ENCODE assay signal across 8 mouse cellular contexts in the genomic region with DNA sequence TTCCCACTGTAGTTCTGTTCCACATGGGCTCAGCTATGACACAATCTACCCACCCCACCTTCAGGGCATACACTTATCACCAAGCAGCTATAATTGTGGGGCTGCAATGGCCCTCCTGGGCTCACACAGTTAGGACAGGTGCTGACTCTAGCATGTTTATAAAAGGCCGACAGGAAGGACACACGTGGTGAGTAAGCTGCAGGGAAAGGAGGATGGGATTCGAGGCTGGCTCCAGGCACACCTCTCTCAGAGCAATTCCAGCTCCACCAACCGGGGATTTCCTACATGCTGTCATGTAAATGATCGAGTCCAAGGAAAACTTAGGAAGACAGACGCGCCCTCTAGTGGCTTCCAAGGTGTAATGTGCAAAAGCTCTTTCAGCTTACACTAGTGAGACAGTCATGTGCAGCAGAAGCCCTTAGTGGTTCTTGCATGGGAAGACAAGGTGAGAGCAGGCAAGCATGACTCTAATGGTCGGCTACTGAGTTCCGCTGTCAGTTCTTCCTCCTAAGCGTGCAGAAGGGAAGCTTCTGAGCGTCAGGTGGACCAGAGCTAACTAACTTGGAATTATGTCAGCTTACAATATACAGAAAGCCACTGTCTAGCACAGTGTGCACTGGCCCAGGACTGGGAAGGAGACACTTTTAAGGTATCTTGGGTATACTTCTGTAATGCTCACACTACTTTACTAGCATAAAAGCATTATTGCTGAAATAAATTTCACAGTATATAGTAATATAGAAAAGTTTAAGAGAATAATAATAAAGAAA. TPM values are rescaled to one million over a fixed set of nuclear protein-coding genes. Genes with fewer than 3 reads are reported as not detected.
DNase-seq lines count a peak whose midpoint lies in the region; ATAC-seq and TF ChIP-seq lines count a peak whose summit lies in the region.

No protein-coding gene starts in this region.

- no peak for ATAC-seq in G1E (ENCODE audit: extremely low read depth, insufficient number of reproducible peaks, low FRiP score, poor library complexity, severe bottlenecking)
- ATAC-seq in forebrain, embryonic 13.5 days: peak; percentile 78
- peak; percentile 77 for ATAC-seq in heart, postnatal 0 days (ENCODE audit: insufficient read depth, low read depth)
- peak; percentile 57 for ATAC-seq in liver, postnatal 0 days

- H3K27ac ChIP-seq in forebrain, embryonic 13.5 days: no peak overlapping the region
- H3K27ac ChIP-seq in heart, postnatal 0 days (ENCODE audit: low read depth): no peak overlapping the region; the same call in 1 of the 2 replicates
- no peak overlapping the region for H3K27ac ChIP-seq in liver, postnatal 0 days (ENCODE audit: low read depth)

- no peak overlapping the region for H3K4me2 ChIP-seq in forebrain, embryonic 13.5 days
- H3K4me2 ChIP-seq in heart, postnatal 0 days (ENCODE audit: low read depth, low read length): no peak overlapping the region
- H3K4me2 ChIP-seq in liver, postnatal 0 days (ENCODE audit: low read depth, low read length): no peak overlapping the region

- TF ChIP-seq EP300 in heart, postnatal 0 days (IDR thresholded peaks at IDR 0.05; ENCODE audit: low read depth): no peak
- TF ChIP-seq EP300 in liver, postnatal 0 days (IDR thresholded peaks at IDR 0.05; ENCODE audit: low read depth): no peak

- H3K36me3 ChIP-seq in G1E (replicated peaks): peaks cover 71% of the 10 kb centered on the region
- H3K36me3 ChIP-seq in forebrain, embryonic 13.5 days (ENCODE audit: poor library complexity, severe bottlenecking): peaks cover 54% of the 10 kb centered on the region
- peaks cover 50% of the 10 kb centered on the region for H3K36me3 ChIP-seq in heart, postnatal 0 days (replicated peaks; ENCODE audit: control insufficient read depth, insufficient read depth, low read length)
- H3K36me3 ChIP-seq in liver, postnatal 0 days (replicated peaks; ENCODE audit: insufficient read depth, low read length): peaks cover 42% of the 10 kb centered on the region

- H3K4me1 ChIP-seq in G1E (ENCODE audit: insufficient read depth, low read depth, low read length): no peaks in the 10 kb centered on the region
- H3K4me1 ChIP-seq in forebrain, embryonic 13.5 days: no peaks in the 10 kb centered on the region
- no peaks in the 10 kb centered on the region for H3K4me1 ChIP-seq in heart, postnatal 0 days (ENCODE audit: control insufficient read depth, insufficient read depth)
- no peaks in the 10 kb centered on the region for H3K4me1 ChIP-seq in liver, postnatal 0 days (ENCODE audit: insufficient read depth)

- DNase-seq in G1E (ENCODE audit: low spot score): no peak
- DNase-seq in cerebellum, adult 11 months: peak; percentile 22
- DNase-seq in heart, postnatal 0 days (ENCODE audit: low spot score): peak; percentile 84
- DNase-seq in kidney, postnatal 36 days: peak; percentile 70 to 83
- peak; percentile 42 for DNase-seq in liver, postnatal 0 days
- DNase-seq in ovary, adult 18-20 months (ENCODE audit: low spot score): peak; percentile 17
- no peak for DNase-seq in spleen, adult 18-20 months

- no peaks in the 10 kb centered on the region for H3K9me3 ChIP-seq in G1E (replicated peaks)
- H3K9me3 ChIP-seq in forebrain, embryonic 13.5 days (replicated peaks): no peaks in the 10 kb centered on the region
- H3K9me3 ChIP-seq in heart, postnatal 0 days (replicated peaks; ENCODE audit: control insufficient read depth, low read length): no peaks in the 10 kb centered on the region
- no peaks in the 10 kb centered on the region for H3K9me3 ChIP-seq in liver, postnatal 0 days (ENCODE audit: low read length)

- no peak overlapping the region for H3K9ac ChIP-seq in forebrain, embryonic 13.5 days
- no peak overlapping the region for H3K9ac ChIP-seq in heart, postnatal 0 days (replicated peaks; ENCODE audit: low read depth, low read length)
- H3K9ac ChIP-seq in liver, postnatal 0 days (replicated peaks): no peak overlapping the region

- no peak overlapping the region for H3K4me3 ChIP-seq in G1E (ENCODE audit: low read depth, low read length)
- H3K4me3 ChIP-seq in forebrain, embryonic 13.5 days: no peak overlapping the region
- no peak overlapping the region for H3K4me3 ChIP-seq in heart, postnatal 0 days (ENCODE audit: low read depth, low read length)
- no peak overlapping the region for H3K4me3 ChIP-seq in liver, postnatal 0 days (ENCODE audit: low read depth, low read length)

- WGBS in forebrain, embryonic 13.5 days: 33% methylated on average over 11 of the region's 11 CpGs
- WGBS in heart, postnatal 0 days: 24% methylated on average over 11 of the region's 11 CpGs
- 48% methylated on average over 11 of the region's 11 CpGs for WGBS in liver, postnatal 0 days (ENCODE audit: insufficient replicate concordance)

- H3K27me3 ChIP-seq in G1E (ENCODE audit: insufficient read depth, low read length): no peaks in the 10 kb centered on the region
- no peaks in the 10 kb centered on the region for H3K27me3 ChIP-seq in forebrain, embryonic 13.5 days
- no peaks in the 10 kb centered on the region for H3K27me3 ChIP-seq in heart, postnatal 0 days (ENCODE audit: control insufficient read depth, insufficient read depth, low read length)
- no peaks in the 10 kb centered on the region for H3K27me3 ChIP-seq in liver, postnatal 0 days (ENCODE audit: insufficient read depth, low read length)

- peak; percentile 22; the same call in 1 of the 2 replicates for TF ChIP-seq CTCF in G1E (IDR thresholded peaks at IDR 0.05; ENCODE audit: low read depth, low read length)
- TF ChIP-seq CTCF in heart, postnatal 0 days (IDR thresholded peaks at IDR 0.05; ENCODE audit: low read depth): peak; percentile 86
- peak; percentile 74 for TF ChIP-seq CTCF in liver, postnatal 0 days (IDR thresholded peaks at IDR 0.05; ENCODE audit: low read depth)

RNA-seq across cellular contexts. Expression of gene Mettl14, which starts 14.0 kb away (rescaled TPM):
- total RNA-seq in G1E (2014; fragmentation: Nextera tagmentation) (36.9 and 41.2 TPM in 2 replicates), G1E (2017) (18.8 and 29.2 TPM in 2 replicates)
- polyA plus RNA-seq in G1E (2012): 10.4 and 12.9 TPM in 2 replicates
- 33.0 and 33.7 TPM in 2 replicates for polyA plus RNA-seq in forebrain, embryonic 13.5 days (2015; fragmentation: Nextera tagmentation; extraction: Ambion mirVana)
- total RNA-seq in heart, postnatal 0 days (2014; rRNA removed; ENCODE audit: low replicate concordance): 4.4 and 4.7 TPM in 2 replicates
- 15.1 and 15.2 TPM in 2 replicates for polyA plus RNA-seq in heart, postnatal 0 days (2015; fragmentation: Nextera tagmentation; extraction: Ambion mirVana)
- polyA plus RNA-seq in liver, postnatal 0 days (2015; fragmentation: Nextera tagmentation; extraction: Ambion mirVana): 5.0 and 5.3 TPM in 2 replicates

Comparison
In these comparisons a context has a peak if more than half of its experiments do, and no peak if none do; other contexts are left out.
1. DNase-seq: peak in cerebellum, adult 11 months (single experiment), heart, postnatal 0 days (single experiment), kidney, postnatal 36 days (2 of 2), liver, postnatal 0 days (single experiment) and ovary, adult 18-20 months (single experiment); none in G1E (single experiment) and spleen, adult 18-20 months (0 of 2).
2. CTCF ChIP-seq: peak in every context shown above with its lines; median percentile 86 in heart, postnatal 0 days; 74 in liver, postnatal 0 days; 22 in G1E.